16 mouse cellular contexts compared by ENCODE assay signal in genomic region chr1:156993105-156993504, GRCm38 (mm10).
"Had no signal": no experiment of that assay in that cellular context is flagged by ENCODE, and none has a peak within 500 bp of the region (broad histone marks: within the 10 kb centered on the region; RNA-seq: fewer than 3 reads in every experiment).

No protein-coding gene starts in this region.

- H3K27ac ChIP-seq: kidney, postnatal 0 days; neural tube, embryonic 13.5 days; stomach, embryonic 15.5 days had no signal

- H3K9ac ChIP-seq: lung, embryonic 14.5 days; neural tube, embryonic 13.5 days; stomach, embryonic 15.5 days had no signal

- H3K4me3 ChIP-seq: limb, embryonic 10.5 days; neural tube, embryonic 13.5 days; stomach, embryonic 15.5 days had no signal

- H3K27me3 ChIP-seq: neural tube, embryonic 13.5 days; stomach, embryonic 15.5 days had no signal

- DNase-seq: kidney, adult 9 months; kidney, postnatal 36 days; layer of hippocampus, adult 9-11 months; layer of hippocampus, postnatal 36 days; lung, embryonic 14.5 days; lung, postnatal 10 days; lung, postnatal 4 days; thymus, adult 2 months; thymus, postnatal 25 days had no signal

- H3K9me3 ChIP-seq: limb, embryonic 10.5 days; neural tube, embryonic 13.5 days; stomach, embryonic 15.5 days had no signal

- H3K4me2 ChIP-seq: liver, embryonic 11.5 days; lung, embryonic 14.5 days; midbrain, embryonic 11.5 days; neural tube, embryonic 13.5 days; stomach, embryonic 15.5 days had no signal

- H3K36me3 ChIP-seq: limb, embryonic 10.5 days; neural tube, embryonic 13.5 days; stomach, embryonic 15.5 days had no signal

- ATAC-seq: midbrain, embryonic 16.5 days had no signal
